Mouse (Mus musculus) heart, adult 11 months (tissue): ENCODE data around the gene Tas2r118.
A peak's percentile ranks its signal among the peaks of the same experiment; 100 is the strongest.

Experiments
- DNase-seq: peaks from one replicate; pipeline ENCODE4 v3.0.0; 2022

The Tas2r118 gene

GRCm38 (mm10) chr6:23969960-23970359 is at the start of gene Tas2r118:
Gene Tas2r118 (minus strand): TSS chr6:23970060.
- no peak for DNase-seq

GRCm38 (mm10) chr6:24018320-24018719 is 48.5 kb upstream of the Tas2r118 start:
- peak; percentile 85 for DNase-seq

GRCm38 (mm10) chr6:23993276-23993675 is 23.4 kb upstream of the Tas2r118 start:
- no peak for DNase-seq

- no peak for DNase-seq
Measured at GRCm38 (mm10) chr6:23990687-23991387, 21.0 kb upstream of the Tas2r118 start.

- DNase-seq, result no peak
Measured at GRCm38 (mm10) chr6:23986293-23986692, 16.4 kb upstream of the Tas2r118 start.

GRCm38 (mm10) chr6:23966980-23967379 is 2.9 kb downstream of the Tas2r118 start:
- no peak for DNase-seq

GRCm38 (mm10) chr6:23965925-23966324 is 3.9 kb downstream of the Tas2r118 start:
- DNase-seq, result no peak

- DNase-seq, result no peak
Measured at GRCm38 (mm10) chr6:23963741-23964140, 6.1 kb downstream of the Tas2r118 start.

GRCm38 (mm10) chr6:23940776-23941175 is 29.1 kb downstream of the Tas2r118 start:
- DNase-seq, result no peak

- no peak for DNase-seq
Measured at GRCm38 (mm10) chr6:23938575-23939488, 31.0 kb downstream of the Tas2r118 start.

GRCm38 (mm10) chr6:23936414-23936813 is 33.4 kb downstream of the Tas2r118 start:
- no peak for DNase-seq

GRCm38 (mm10) chr6:23923806-23924205 is 46.1 kb downstream of the Tas2r118 start:
- DNase-seq, result peak; percentile 25
